Mouse (Mus musculus) intestine, postnatal 0 days (tissue): ENCODE results near the gene Opn5. TPM values are rescaled to one million over a fixed set of nuclear protein-coding genes. Genes with fewer than 3 reads are reported as not detected.

Source experiments
- ATAC-seq: fragments of 200-750 bp; cut with Nextera tagmentation; 2 replicates; pipeline ENCODE4 v1.8.0; 2017; ENCODE audit warnings: mild to moderate bottlenecking, moderate TSS enrichment, moderate library complexity
- H3K27ac ChIP-seq: fragments of 300-500 bp; sonication (generic); 2 replicates; pipeline ENCODE4 v1.5.1; 2014; ENCODE audit warnings: mild to moderate bottlenecking, low read depth, low read length, moderate library complexity
- H3K27me3 ChIP-seq: fragments of 300-500 bp; sonication (generic); replicated peaks from 2 replicates; pipeline ENCODE4 v1.6.1; 2014; ENCODE audit warnings: low read length, mixed read lengths; ENCODE audit not compliant: control insufficient read depth, insufficient read depth
- H3K36me3 ChIP-seq: fragments of 300-500 bp; sonication (generic); 2 replicates; pipeline ENCODE4 v1.6.1; 2014; ENCODE audit warnings: mild to moderate bottlenecking, moderate library complexity; ENCODE audit not compliant: control insufficient read depth, insufficient read depth
- H3K4me1 ChIP-seq: fragments of 300-500 bp; sonication (generic); replicated peaks from 2 replicates; pipeline ENCODE4 v1.6.1; 2014; ENCODE audit warnings: antibody characterized with exemption, low read length, mixed read lengths; ENCODE audit not compliant: control insufficient read depth, insufficient read depth
- H3K4me2 ChIP-seq: fragments of 300-500 bp; sonication (generic); replicated peaks from 2 replicates; pipeline ENCODE4 v1.6.1; 2014; ENCODE audit warnings: low read depth, mild to moderate bottlenecking, moderate library complexity
- H3K4me3 ChIP-seq: fragments of 300-500 bp; sonication (generic); 2 replicates; pipeline ENCODE4 v1.5.1; 2014; ENCODE audit warnings: low read depth, low read length
- H3K9ac ChIP-seq: fragments of 300-500 bp; sonication (generic); 2 replicates; pipeline ENCODE4 v1.6.1; 2014; ENCODE audit warnings: mild to moderate bottlenecking, low read depth, low read length
- H3K9me3 ChIP-seq: fragments of 300-500 bp; sonication (generic); 2 replicates; pipeline ENCODE4 v1.6.1; 2016; ENCODE audit warnings: mixed run types; ENCODE audit not compliant: control insufficient read depth
- CTCF ChIP-seq: sonication (generic); IDR thresholded peaks from 2 replicates; pipeline ENCODE4 v1.5.1; 2016; ENCODE audit warnings: low read depth, mild to moderate bottlenecking, control low read depth, antibody characterized with exemption, moderate library complexity
- WGBS: fragments of 180-500 bp; shearing (Covaris S2); extraction: QIAGEN DNeasy Blood & Tissue Kit; methylation state at CpG from one replicate; pipeline ENCODE4 v1.1.7; 2014; 5-methylcytosine and 5-hydroxymethylcytosine counted together
- polyA plus RNA-seq: library from polyadenylated mRNA; unstranded; fragments of >200 nt; fragmentation: Nextera tagmentation; extraction: Ambion mirVana; gene quantifications from 2 replicates; pipeline ENCODE4 v1.2.1, GENCODE M21; 2015

Gene Opn5
- polyA plus RNA-seq, 1 experiment from 2014 or later = not detected

- no peak overlapping the region for H3K27ac ChIP-seq
- no peak overlapping the region for H3K4me3 ChIP-seq
- ATAC-seq = no peak
- no peak for TF ChIP-seq CTCF
- H3K4me2 ChIP-seq = no peak overlapping the region
- H3K9me3 ChIP-seq = no peaks in the 10 kb centered on the region
- no peaks in the 10 kb centered on the region for H3K4me1 ChIP-seq
- no peak overlapping the region for H3K9ac ChIP-seq
- WGBS = 29% methylated on average over 6 of the region's 6 CpGs
- H3K27me3 ChIP-seq = no peaks in the 10 kb centered on the region
- no peaks in the 10 kb centered on the region for H3K36me3 ChIP-seq
Measured at GRCm38 (mm10) chr17:42576671-42577168, 34.5 kb downstream of the Opn5 start.

- no peak for ATAC-seq
- H3K4me3 ChIP-seq = no peak overlapping the region
Measured at GRCm38 (mm10) chr17:42573786-42574185, 37.4 kb downstream of the Opn5 start.

GRCm38 (mm10) chr17:42549578-42549977 is 61.6 kb downstream of the Opn5 start:
- Histone ChIP-seq H3K27me3 (no peaks in the 10 kb centered on the region), H3K4me3 (no peak overlapping the region), H3K4me1 (no peaks in the 10 kb centered on the region), H3K9ac (no peak overlapping the region), H3K4me2 (no peak overlapping the region), H3K9me3 (no peaks in the 10 kb centered on the region), H3K27ac (no peak overlapping the region), H3K36me3 (no peaks in the 10 kb centered on the region)
- ATAC-seq = no peak
- TF ChIP-seq CTCF = no peak
- 88% methylated on average over 2 of the region's 2 CpGs for WGBS

More at GRCm38 (mm10) chr17:42573786-42574185, 37.4 kb downstream of the Opn5 start:
- no peaks in the 10 kb centered on the region for H3K36me3 ChIP-seq
- no peaks in the 10 kb centered on the region for H3K9me3 ChIP-seq
- H3K27ac ChIP-seq = no peak overlapping the region
- 68% methylated on average over 8 of the region's 8 CpGs for WGBS
- TF ChIP-seq CTCF = no peak
- no peaks in the 10 kb centered on the region for H3K4me1 ChIP-seq
- H3K9ac ChIP-seq = no peak overlapping the region
- H3K4me2 ChIP-seq = no peak overlapping the region
- no peaks in the 10 kb centered on the region for H3K27me3 ChIP-seq

- Histone ChIP-seq H3K9ac (no peak overlapping the region), H3K4me2 (no peak overlapping the region), H3K36me3 (no peaks in the 10 kb centered on the region), H3K4me3 (no peak overlapping the region), H3K4me1 (no peaks in the 10 kb centered on the region), H3K9me3 (no peaks in the 10 kb centered on the region), H3K27me3 (no peaks in the 10 kb centered on the region), H3K27ac (no peak overlapping the region)
- 75% methylated on average over 5 of the region's 5 CpGs for WGBS
- no peak for ATAC-seq
- no peak for TF ChIP-seq CTCF
Measured at GRCm38 (mm10) chr17:42530147-42530546, 81.0 kb downstream of the Opn5 start.

DNA sequence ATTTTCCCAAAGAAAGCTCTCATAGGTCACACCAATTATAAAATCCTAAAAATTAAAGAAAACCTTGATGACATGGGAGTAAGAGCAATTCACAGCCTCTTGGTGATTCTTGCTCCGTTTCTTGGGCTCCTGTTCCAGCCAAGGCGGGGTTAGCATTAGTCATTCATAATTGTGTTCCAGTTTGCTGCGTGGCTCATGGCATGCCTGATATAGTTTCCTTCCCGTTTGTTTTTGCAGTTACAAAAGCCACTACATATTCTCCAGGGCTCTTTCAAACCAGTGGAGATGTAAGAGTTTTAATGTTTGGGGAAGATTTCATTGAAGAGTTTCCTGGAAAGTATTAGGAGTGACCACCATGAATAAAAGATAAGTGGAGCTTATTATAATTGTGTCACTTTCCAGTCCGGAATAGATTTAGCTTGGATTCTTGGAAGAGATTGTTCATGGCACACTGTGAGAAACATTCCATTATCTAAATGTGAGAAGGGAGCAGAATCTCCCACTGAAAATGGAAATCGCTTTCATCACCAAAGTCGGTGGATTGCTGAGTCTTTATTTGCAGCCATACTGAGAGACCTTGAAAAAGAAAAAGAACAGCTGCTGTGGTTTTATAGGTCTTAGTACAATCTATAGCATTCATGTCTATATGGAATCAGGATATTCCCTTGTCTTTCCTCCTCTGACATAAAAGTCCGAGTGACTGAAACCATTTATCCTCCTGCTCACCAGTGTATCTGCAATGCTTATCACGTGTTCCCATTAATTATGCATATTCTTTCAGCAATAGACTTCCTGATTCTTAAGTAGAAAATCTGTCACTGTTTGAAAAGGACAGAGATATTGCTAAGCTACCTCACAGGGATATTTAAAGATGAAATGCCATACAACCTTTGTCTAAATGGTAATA is 101.6 kb downstream of the Opn5 start:
- H3K4me2 ChIP-seq = no peak overlapping the region
- no peaks in the 10 kb centered on the region for H3K4me1 ChIP-seq
- H3K27ac ChIP-seq = no peak overlapping the region
- H3K4me3 ChIP-seq = no peak overlapping the region
- TF ChIP-seq CTCF = no peak
- H3K36me3 ChIP-seq = no peaks in the 10 kb centered on the region
- ATAC-seq = no peak
- 72% methylated on average over 9 of the region's 9 CpGs for WGBS
- H3K9me3 ChIP-seq = no peaks in the 10 kb centered on the region
- H3K9ac ChIP-seq = no peak overlapping the region
- H3K27me3 ChIP-seq = no peaks in the 10 kb centered on the region

Other genes starting within 250 kb of the Opn5 start
- 0.07 TPM in 1 of 2 replicates, not detected in the other for gene Adgrf4, start 80.9 kb upstream of the Opn5 start, polyA plus RNA-seq
- not detected in 2 replicates for gene Adgrf2, start 130.8 kb upstream of the Opn5 start, polyA plus RNA-seq